Mouse (Mus musculus) heart, adult 2 months (tissue): ENCODE data around the gene Olfr91.

Experiments
- CTCF ChIP-seq: fragments of 200-600 bp; IDR thresholded peaks from 2 replicates; pipeline ENCODE4 v1.8.1; 2022; ENCODE audit warnings: antibody characterized with exemption, mild to moderate bottlenecking, moderate library complexity
- EP300 ChIP-seq: fragments of 200-500 bp; IDR thresholded peaks from 2 replicates; pipeline ENCODE4 v1.6.1; 2011; ENCODE audit warnings: low read depth, low read length, control low read depth; ENCODE audit not compliant: insufficient read depth

DNA sequence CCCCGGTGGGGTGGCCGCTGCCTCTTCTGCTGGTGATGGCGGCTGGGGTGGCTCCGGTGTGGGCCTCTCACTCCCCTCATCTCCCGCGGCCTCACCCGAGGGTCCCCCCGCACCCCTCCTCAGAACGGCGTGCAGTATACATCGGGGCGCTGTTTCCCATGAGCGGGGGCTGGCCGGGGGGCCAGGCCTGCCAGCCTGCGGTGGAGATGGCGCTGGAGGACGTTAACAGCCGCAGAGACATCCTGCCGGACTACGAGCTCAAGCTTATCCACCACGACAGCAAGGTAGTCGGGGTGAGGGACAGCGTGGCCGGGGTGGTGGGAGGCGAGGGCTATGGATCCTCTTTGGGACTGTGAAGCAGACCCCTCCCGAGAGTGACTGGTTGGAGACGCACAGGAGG is 47.2 kb downstream of the Olfr91 start:
- no peak for TF ChIP-seq CTCF
- no peak for TF ChIP-seq EP300
